In genomic region chr9:63803181-63803591, GRCm38 (mm10) we compare ENCODE assay signal across 10 mouse cellular contexts. TPM values are rescaled to one million over a fixed set of nuclear protein-coding genes. Genes with fewer than 3 reads are reported as not detected.
DNase-seq lines count a peak whose midpoint lies in the region; ATAC-seq and TF ChIP-seq lines count a peak whose summit lies in the region.
"Had no signal": no experiment of that assay in that cellular context is flagged by ENCODE, and none has a peak within 500 bp of the region (broad histone marks: within the 10 kb centered on the region; RNA-seq: fewer than 3 reads in every experiment).

No protein-coding gene starts in this region.

- H3K4me2 ChIP-seq in forebrain, embryonic 11.5 days (ENCODE audit: low read depth, low read length, severe bottlenecking) = peak overlapping the region; percentile 30; the same call in 1 of the 2 replicates
- H3K4me2 ChIP-seq in forebrain, postnatal 0 days (ENCODE audit: low read depth) = no peak overlapping the region
- H3K4me2 ChIP-seq in hindbrain, embryonic 14.5 days (replicated peaks) = no peak overlapping the region
- peak overlapping the region; percentile 26 for H3K4me2 ChIP-seq in lung, embryonic 16.5 days (ENCODE audit: low read depth, low read length)

- H3K9ac ChIP-seq in forebrain, embryonic 11.5 days (ENCODE audit: low read length) = peak overlapping the region; percentile 7; the same call in 1 of the 2 replicates
- H3K9ac ChIP-seq in forebrain, postnatal 0 days = no peak overlapping the region
- no peak overlapping the region for H3K9ac ChIP-seq in hindbrain, embryonic 14.5 days
- H3K9ac ChIP-seq in lung, embryonic 16.5 days (ENCODE audit: low read length) = no peak overlapping the region

- no peaks in the 10 kb centered on the region for H3K27me3 ChIP-seq in forebrain, embryonic 11.5 days (ENCODE audit: control insufficient read depth, insufficient read depth, low read length)
- H3K27me3 ChIP-seq in forebrain, postnatal 0 days (ENCODE audit: insufficient read depth, low read length) = 0 out of 2 replicates have a peak, but pooled peaks cover 4% of the 10 kb centered on the region
- no peaks in the 10 kb centered on the region for H3K27me3 ChIP-seq in Patski
- H3K27me3 ChIP-seq in hindbrain, embryonic 14.5 days (ENCODE audit: control insufficient read depth, insufficient read depth, low read length) = no peaks in the 10 kb centered on the region
- no peaks in the 10 kb centered on the region for H3K27me3 ChIP-seq in lung, embryonic 16.5 days (ENCODE audit: control insufficient read depth, insufficient read depth, low read depth, low read length)
- H3K27me3 ChIP-seq: CH12.LX had no signal

- ATAC-seq in forebrain, embryonic 11.5 days (replicated peaks; ENCODE audit: low FRiP score) = peak; percentile 75
- no peak for ATAC-seq in forebrain, postnatal 0 days
- no peak for ATAC-seq in Patski
- ATAC-seq in hindbrain, embryonic 14.5 days (ENCODE audit: low FRiP score) = no peak
- ATAC-seq in lung, embryonic 16.5 days (ENCODE audit: low read depth) = peak; percentile 78
- ATAC-seq in erythroid progenitor cell, adult 5-6 weeks (replicated peaks; ENCODE audit: low FRiP score, poor library complexity, severe bottlenecking) = no peak
- no peak for ATAC-seq in erythroblast, adult 5-6 weeks (replicated peaks; ENCODE audit: low FRiP score, poor library complexity, severe bottlenecking)

- no peak overlapping the region for H3K4me3 ChIP-seq in forebrain, embryonic 11.5 days (ENCODE audit: low read depth, low read length)
- no peak overlapping the region for H3K4me3 ChIP-seq in forebrain, postnatal 0 days (ENCODE audit: low read depth, low read length)
- H3K4me3 ChIP-seq in hindbrain, embryonic 14.5 days (replicated peaks; ENCODE audit: low read length) = no peak overlapping the region
- no peak overlapping the region for H3K4me3 ChIP-seq in lung, embryonic 16.5 days (ENCODE audit: low read length)

- in situ Hi-C loops in Patski (cut with MboI; ENCODE audit: low pct_unique_long_range_greater_than_20kb) = no loop called here

- under 1% methylated on average over 8 of the region's 8 CpGs for WGBS in forebrain, embryonic 11.5 days
- 10% methylated on average over 8 of the region's 8 CpGs for WGBS in forebrain, postnatal 0 days
- 5% methylated on average over 8 of the region's 8 CpGs for WGBS in hindbrain, embryonic 14.5 days
- WGBS in lung, embryonic 16.5 days = 4% methylated on average over 8 of the region's 8 CpGs

- no peaks in the 10 kb centered on the region for H3K9me3 ChIP-seq in forebrain, embryonic 11.5 days (ENCODE audit: control insufficient read depth, low read length)
- no peaks in the 10 kb centered on the region for H3K9me3 ChIP-seq in forebrain, postnatal 0 days (ENCODE audit: low read length)
- no peaks in the 10 kb centered on the region for H3K9me3 ChIP-seq in hindbrain, embryonic 14.5 days (ENCODE audit: control insufficient read depth, low read length)
- no peaks in the 10 kb centered on the region for H3K9me3 ChIP-seq in lung, embryonic 16.5 days (ENCODE audit: control insufficient read depth, low read length)

- H3K36me3 ChIP-seq in forebrain, embryonic 11.5 days (ENCODE audit: control insufficient read depth, insufficient read depth, low read length) = no peaks in the 10 kb centered on the region
- H3K36me3 ChIP-seq in forebrain, postnatal 0 days (ENCODE audit: insufficient read depth) = no peaks in the 10 kb centered on the region
- no peaks in the 10 kb centered on the region for H3K36me3 ChIP-seq in hindbrain, embryonic 14.5 days (replicated peaks; ENCODE audit: control insufficient read depth, insufficient read depth)
- no peaks in the 10 kb centered on the region for H3K36me3 ChIP-seq in lung, embryonic 16.5 days (ENCODE audit: control insufficient read depth, insufficient read depth, low read length)

- POLR2A ChIA-PET in Patski (lab: Charles Lee) = no interaction called here

- no peak for TF ChIP-seq CTCF in forebrain, postnatal 0 days (IDR thresholded peaks at IDR 0.05; ENCODE audit: low read depth)
- TF ChIP-seq CTCF in Patski (IDR thresholded peaks at IDR 0.05) = no peak

- peaks cover 7% of the 10 kb centered on the region; the same call in 1 of the 2 replicates for H3K4me1 ChIP-seq in forebrain, embryonic 11.5 days (replicated peaks; ENCODE audit: control insufficient read depth, insufficient read depth, low read length)
- no peaks in the 10 kb centered on the region for H3K4me1 ChIP-seq in forebrain, postnatal 0 days (ENCODE audit: insufficient read depth)
- peaks cover 8% of the 10 kb centered on the region; the same call in 1 of the 2 replicates for H3K4me1 ChIP-seq in hindbrain, embryonic 14.5 days (replicated peaks; ENCODE audit: control insufficient read depth, insufficient read depth, low read length)
- H3K4me1 ChIP-seq in lung, embryonic 16.5 days (replicated peaks; ENCODE audit: control insufficient read depth, insufficient read depth, low read length) = peaks cover 7% of the 10 kb centered on the region; the same call in 1 of the 2 replicates

- CTCF ChIA-PET in Patski (lab: Charles Lee) = interaction anchor here (0.7 to 1.5 kb wide), 2 partner anchors 10 to 23 kb away, joined by 3 read pairs; no protein-coding TSS in a partner anchor

- peak; percentile 84 for DNase-seq in forebrain, embryonic 11.5 days (ENCODE audit: low spot score)
- DNase-seq in forebrain, postnatal 0 days = no peak
- DNase-seq in Patski (ENCODE audit: low read depth, low spot score) = peak; percentile 50
- peak; percentile 36 for DNase-seq in hindbrain, embryonic 14.5 days (ENCODE audit: low spot score)
- no peak for DNase-seq in urinary bladder, adult 2 months (ENCODE audit: low spot score)
- DNase-seq: gastrocnemius, postnatal 14 days had no signal

- H3K27ac ChIP-seq in forebrain, embryonic 11.5 days (ENCODE audit: low read depth, low read length) = peak overlapping the region; percentile 46; the same call in 1 of the 2 replicates
- H3K27ac ChIP-seq in forebrain, postnatal 0 days (ENCODE audit: low read depth, low read length) = no peak overlapping the region
- no peak overlapping the region for H3K27ac ChIP-seq in hindbrain, embryonic 14.5 days
- 0 out of 2 replicates have a peak overlapping the region, but pooled peaks have one; percentile 7 for H3K27ac ChIP-seq in lung, embryonic 16.5 days (ENCODE audit: low read length)

RNA-seq across cellular contexts. Expression of gene Smad3, which starts 45.4 kb away (rescaled TPM):
- polyA plus RNA-seq in forebrain, embryonic 11.5 days (2014; fragmentation: Nextera tagmentation; extraction: Ambion mirVana) = 16.6 and 17.9 TPM in 2 replicates
- 16.0 and 17.6 TPM in 2 replicates for total RNA-seq in forebrain, postnatal 0 days (2014; rRNA removed)
- 5.0 and 5.5 TPM in 2 replicates for polyA plus RNA-seq in forebrain, postnatal 0 days (2015; fragmentation: Nextera tagmentation; extraction: Ambion mirVana)
- polyA plus RNA-seq in Patski (2021) = 107 TPM
- 7.3 and 9.0 TPM in 2 replicates for polyA plus RNA-seq in hindbrain, embryonic 14.5 days (2014; fragmentation: Nextera tagmentation; extraction: Ambion mirVana)
- polyA plus RNA-seq in lung, embryonic 16.5 days (2015; fragmentation: Nextera tagmentation; extraction: Ambion mirVana) = 18.0 and 19.5 TPM in 2 replicates
- total RNA-seq in erythroid progenitor cell, adult 5-6 weeks (2015; ENCODE audit: low replicate concordance) = 4.7 and 5.0 TPM in 2 replicates
- total RNA-seq in erythroid progenitor cell, adult 5-6 weeks (2017; ENCODE audit: low replicate concordance) = 2.6 and 13.2 TPM in 2 replicates
- 3.5 and 14.6 TPM in 2 replicates for total RNA-seq in erythroblast, adult 5-6 weeks (2015; ENCODE audit: low replicate concordance)
- 2.7 and 2.8 TPM in 2 replicates for total RNA-seq in erythroblast, adult 5-6 weeks (2017; ENCODE audit: low replicate concordance)
- polyA plus RNA-seq in urinary bladder, adult 2 months (2012; rRNA removed) = 33.3 and 39.4 TPM in 2 replicates

Comparison
In these comparisons a context has a peak if more than half of its experiments do, and no peak if none do; other contexts are left out.
1. ATAC-seq: peak in forebrain, embryonic 11.5 days (single experiment) and lung, embryonic 16.5 days (single experiment); none in forebrain, postnatal 0 days (single experiment), Patski (single experiment), hindbrain, embryonic 14.5 days (single experiment), erythroid progenitor cell, adult 5-6 weeks (single experiment) and erythroblast, adult 5-6 weeks (single experiment).
2. DNase-seq: peak in forebrain, embryonic 11.5 days (single experiment), Patski (single experiment) and hindbrain, embryonic 14.5 days (single experiment); none in forebrain, postnatal 0 days (single experiment) and urinary bladder, adult 2 months (single experiment).
3. H3K27ac ChIP-seq: peak in forebrain, embryonic 11.5 days (single experiment) and lung, embryonic 16.5 days (single experiment); none in forebrain, postnatal 0 days (single experiment) and hindbrain, embryonic 14.5 days (single experiment).
4. H3K4me2 ChIP-seq: peak in forebrain, embryonic 11.5 days (single experiment) and lung, embryonic 16.5 days (single experiment); none in forebrain, postnatal 0 days (single experiment) and hindbrain, embryonic 14.5 days (single experiment).